Mouse (Mus musculus): Measurements from ENCODE around the gene Gga2. TPM values are rescaled to one million over a fixed set of nuclear protein-coding genes. Genes with fewer than 3 reads are reported as not detected.

The Gga2 gene
- total and polyA plus RNA-seq, 3 experiments = 26.8 to 79.0 (median 27.4) TPM

DNA sequence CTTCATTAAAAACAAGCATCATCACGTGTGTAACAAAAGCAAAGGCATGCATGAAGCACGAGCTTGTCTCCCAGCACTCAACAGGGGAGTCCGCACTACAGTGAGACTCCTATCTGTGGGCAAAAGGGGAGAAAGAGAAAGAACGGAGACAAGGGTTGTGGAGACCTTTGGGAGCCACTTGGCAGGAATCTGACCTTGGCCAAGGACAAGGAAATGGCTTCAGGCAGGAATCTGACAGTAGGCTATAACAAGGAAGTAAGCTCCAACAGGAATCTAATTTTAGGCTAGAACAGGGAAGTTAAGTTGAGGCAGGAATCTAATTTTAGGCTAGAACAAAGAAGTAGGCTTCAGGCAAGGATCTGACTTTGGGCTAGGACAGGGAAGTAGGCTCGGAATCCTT lies 25.1 kb downstream of the Gga2 start:
- no peaks in the 10 kb centered on the region for H3K9me3 ChIP-seq (replicated peaks; ENCODE audit: low read length)
- H3K4me2 ChIP-seq (ENCODE audit: insufficient read depth, low read depth, poor library complexity, severe bottlenecking) = no peak overlapping the region
- dilution Hi-C loops (cut with MboI; ENCODE audit: extremely low pct_ligation_motif_present, extremely low pct_unique_long_range_greater_than_20kb, low sequenced_read_pairs) = no loop called here
- no peak overlapping the region for H3K4me3 ChIP-seq (replicated peaks in 1 of 3; ENCODE audit: low read depth in 2 of 3, low read length in 2 of 3, poor library complexity in 1 of 3)
- no peaks in the 10 kb centered on the region for H3K79me2 ChIP-seq (replicated peaks; ENCODE audit: control insufficient read depth, extremely low read depth, insufficient read depth, poor library complexity, severe bottlenecking)
- TF ChIP-seq POLR2A (IDR thresholded peaks at IDR 0.05; ENCODE audit: low read depth, low read length) (no peak), SIN3A (IDR thresholded peaks at IDR 0.05; ENCODE audit: low read length) (no peak), POLR2AphosphoS2 (IDR thresholded peaks at IDR 0.05; ENCODE audit: low read depth, low read length) (no peak), UBTF (IDR thresholded peaks at IDR 0.05; ENCODE audit: low read depth, low read length) (no peak), MEF2A (IDR thresholded peaks at IDR 0.05; ENCODE audit: borderline replicate concordance, low read depth, low read length) (no peak), ELF1 (IDR thresholded peaks at IDR 0.05; ENCODE audit: low read depth, low read length) (no peak), GABPA (IDR thresholded peaks at IDR 0.05; ENCODE audit: insufficient replicate concordance, low read depth, low read length) (no peak), JUN (IDR thresholded peaks at IDR 0.05; ENCODE audit: insufficient read depth, low read depth, low read length) (no peak)
- no peak overlapping the region for H3K9ac ChIP-seq (ENCODE audit: insufficient read depth, low read depth)
- peaks cover 31 to 88% of the 10 kb centered on the region in 2 experiments for H3K36me3 ChIP-seq (replicated peaks in 1 of 2; ENCODE audit: control insufficient read depth in 1 of 2, insufficient read depth in 1 of 2, low read length in 1 of 2)
- H3K27ac ChIP-seq (ENCODE audit: insufficient read depth, low read depth) = no peak overlapping the region
- no peaks in the 10 kb centered on the region for H3K27me3 ChIP-seq (replicated peaks)
- H3K4me1 ChIP-seq (ENCODE audit: control insufficient read depth in 1 of 2, insufficient read depth in 2 of 2) = no peaks in the 10 kb centered on the region
- in situ Hi-C loops (cut with MboI; ENCODE audit: low pct_ligation_motif_present, low pct_unique_long_range_greater_than_20kb, low sequenced_read_pairs) = no loop called here
- no peak for DNase-seq (ENCODE audit: extremely low read depth)

DNA sequence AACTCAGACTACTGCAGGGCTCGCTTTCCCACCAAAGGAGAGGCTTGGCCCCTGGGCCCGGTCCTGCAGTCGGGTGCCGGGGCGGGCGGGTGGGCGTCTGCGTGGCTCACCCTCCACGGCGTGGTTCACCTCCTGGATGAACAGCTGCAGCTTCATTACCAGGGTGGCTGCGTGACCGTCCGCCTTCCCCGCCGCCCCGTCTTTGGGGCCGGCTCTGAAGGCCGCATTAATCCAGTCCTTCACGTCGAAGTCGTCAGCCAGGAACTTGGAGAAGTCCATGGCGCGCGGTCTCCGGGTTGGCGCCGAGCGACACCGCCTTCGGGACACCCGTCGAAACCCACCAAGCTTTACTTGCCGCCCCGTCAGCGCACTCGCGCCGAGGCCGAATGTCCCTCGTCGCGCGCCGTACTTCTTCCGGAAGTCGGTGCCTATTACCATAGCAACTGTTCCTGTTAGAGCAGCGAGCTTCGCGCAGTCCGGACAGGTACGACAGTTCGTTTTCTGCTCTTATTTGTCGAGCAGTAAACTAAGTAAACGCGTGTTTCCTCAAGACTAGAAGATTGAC lies 39.6 kb downstream of the Gga2 start, which contains the start of gene Cog7:
TSS of gene Cog7 (minus strand) at position 405 of the 565 bp plus-strand sequence.
- peaks cover 3 to 25% of the 10 kb centered on the region in 2 experiments; a peak in 3 of 4 replicates for H3K4me1 ChIP-seq (ENCODE audit: control insufficient read depth in 1 of 2, insufficient read depth in 2 of 2)
- DNase-seq (ENCODE audit: extremely low read depth) = peak; percentile 92
- H3K27ac ChIP-seq (ENCODE audit: insufficient read depth, low read depth) = no peak within 1 kb of the TSS
- peak within 1 kb of the TSS; percentile 97 for H3K4me2 ChIP-seq (ENCODE audit: insufficient read depth, low read depth, poor library complexity, severe bottlenecking)
- H3K9me3 ChIP-seq (replicated peaks; ENCODE audit: low read length) = no peaks in the 10 kb centered on the region
- no peaks in the 10 kb centered on the region for H3K27me3 ChIP-seq (replicated peaks)
- peaks cover 10 to 31% of the 10 kb centered on the region in 2 experiments for H3K36me3 ChIP-seq (replicated peaks in 1 of 2; ENCODE audit: control insufficient read depth in 1 of 2, insufficient read depth in 1 of 2, low read length in 1 of 2)
- H3K79me2 ChIP-seq (replicated peaks; ENCODE audit: control insufficient read depth, extremely low read depth, insufficient read depth, poor library complexity, severe bottlenecking) = peaks cover 3% of the 10 kb centered on the region
- peak within 1 kb of the TSS; percentile 72 for H3K9ac ChIP-seq (ENCODE audit: insufficient read depth, low read depth)
- dilution Hi-C loops (cut with MboI; ENCODE audit: extremely low pct_ligation_motif_present, extremely low pct_unique_long_range_greater_than_20kb, low sequenced_read_pairs) = no loop called here
- H3K4me3 ChIP-seq (replicated peaks in 1 of 3; ENCODE audit: low read depth in 2 of 3, low read length in 2 of 3, poor library complexity in 1 of 3) = peak within 1 kb of the TSS; percentile 83 to 87 (median 86)
- in situ Hi-C loops (cut with MboI; ENCODE audit: low pct_ligation_motif_present, low pct_unique_long_range_greater_than_20kb, low sequenced_read_pairs) = no loop called here
- TF ChIP-seq JUN (IDR thresholded peaks at IDR 0.05; ENCODE audit: insufficient read depth, low read depth, low read length) = no peak
- no peak for TF ChIP-seq CHD2 (IDR thresholded peaks at IDR 0.05; ENCODE audit: low read length)
- no peak for TF ChIP-seq EP300 (IDR thresholded peaks at IDR 0.05; ENCODE audit: low read length)
- no peak for TF ChIP-seq MYC (IDR thresholded peaks at IDR 0.05; ENCODE audit: low read depth, low read length)
- no peak for TF ChIP-seq MAZ (IDR thresholded peaks at IDR 0.05; ENCODE audit: low read depth, low read length)
- TF ChIP-seq KAT2A (IDR thresholded peaks at IDR 0.05; ENCODE audit: insufficient replicate concordance, low read length) = peak; percentile 84; the same call in 1 of the 2 replicates
- TF ChIP-seq USF2 (conservative IDR thresholded peaks at IDR 0.05; ENCODE audit: low read depth, low read length) = no peak
- no peak for TF ChIP-seq ETS1 (conservative IDR thresholded peaks at IDR 0.05; ENCODE audit: low read depth, low read length)
- TF ChIP-seq SMC3 (IDR thresholded peaks at IDR 0.05; ENCODE audit: low read depth, low read length) = no peak
- no peak for TF ChIP-seq UBTF (IDR thresholded peaks at IDR 0.05; ENCODE audit: low read depth, low read length)
- TF ChIP-seq RCOR1 (conservative IDR thresholded peaks at IDR 0.05; ENCODE audit: low read depth, low read length) = no peak
- no peak for TF ChIP-seq CHD1 (IDR thresholded peaks at IDR 0.05; ENCODE audit: low read depth, low read length)
- TF ChIP-seq ZMIZ1 (IDR thresholded peaks at IDR 0.05; ENCODE audit: low read depth, low read length) = no peak
- no peak for TF ChIP-seq E2F4 (IDR thresholded peaks at IDR 0.05; ENCODE audit: insufficient replicate concordance, low read depth, low read length)
- no peak for TF ChIP-seq BHLHE40 (IDR thresholded peaks at IDR 0.05; ENCODE audit: low read depth, low read length)
- TF ChIP-seq MEF2A (IDR thresholded peaks at IDR 0.05; ENCODE audit: borderline replicate concordance, low read depth, low read length) = 0 out of 2 replicates have a peak, but pooled peaks have one; percentile 13
- peak; percentile 52; the same call in 1 of the 2 replicates for TF ChIP-seq TCF12 (IDR thresholded peaks at IDR 0.05; ENCODE audit: low read depth, low read length)
- peak; percentile 92 for TF ChIP-seq HCFC1 (IDR thresholded peaks at IDR 0.05; ENCODE audit: low read depth, low read length)
- no peak for TF ChIP-seq JUND (conservative IDR thresholded peaks at IDR 0.05; ENCODE audit: low read depth, low read length)
- TF ChIP-seq TBP (conservative IDR thresholded peaks at IDR 0.05; ENCODE audit: low read depth, low read length) = no peak
- TF ChIP-seq RAD21 (IDR thresholded peaks at IDR 0.05; ENCODE audit: low read depth, low read length) = no peak
- peak; percentile 96 for TF ChIP-seq ELF1 (IDR thresholded peaks at IDR 0.05; ENCODE audit: low read depth, low read length)
- peak; percentile 99 for TF ChIP-seq SIN3A (IDR thresholded peaks at IDR 0.05; ENCODE audit: low read length)
- TF ChIP-seq ZNF384 (IDR thresholded peaks at IDR 0.05; ENCODE audit: low read depth, low read length) = no peak
- TF ChIP-seq NRF1 (IDR thresholded peaks at IDR 0.05; ENCODE audit: low read depth, low read length) = peak; percentile 44; the same call in 1 of the 2 replicates
- TF ChIP-seq ZC3H11A (IDR thresholded peaks at IDR 0.05; ENCODE audit: low read depth, low read length) = no peak
- no peak for TF ChIP-seq ZKSCAN1 (IDR thresholded peaks at IDR 0.05; ENCODE audit: borderline replicate concordance, low read depth, low read length)
- TF ChIP-seq NELFE (IDR thresholded peaks at IDR 0.05; ENCODE audit: low read depth, low read length) = peak; percentile 61; the same call in 1 of the 2 replicates
